Mouse (Mus musculus) midbrain, embryonic 11.5 days (tissue): ENCODE measurements around the gene Gga2. TPM values are rescaled to one million over a fixed set of nuclear protein-coding genes. Genes with fewer than 3 reads are reported as not detected.

Experiments used
- ATAC-seq: fragments of 200-750 bp; cut with Nextera tagmentation; 2 replicates; pipeline ENCODE4 v1.8.0; 2017; ENCODE audit warnings: moderate TSS enrichment, moderate library complexity; ENCODE audit not compliant: low FRiP score
- DNase-seq: peaks from one replicate; pipeline ENCODE4 v3.0.0; 2015; ENCODE audit warnings: low spot score; ENCODE audit errors: missing footprints
- H3K27ac ChIP-seq: fragments of 300-500 bp; sonication (generic); 2 replicates; pipeline ENCODE4 v1.5.1; 2014; ENCODE audit warnings: low read depth, low read length
- H3K27me3 ChIP-seq: fragments of 300-500 bp; sonication (generic); 2 replicates; pipeline ENCODE4 v1.6.1; 2014; ENCODE audit warnings: mild to moderate bottlenecking, low read length, moderate library complexity, mixed read lengths; ENCODE audit not compliant: control insufficient read depth, insufficient read depth
- H3K36me3 ChIP-seq: fragments of 300-500 bp; sonication (generic); 2 replicates; pipeline ENCODE4 v1.6.1; 2014; ENCODE audit warnings: mild to moderate bottlenecking, low read length, moderate library complexity, mixed read lengths; ENCODE audit not compliant: control insufficient read depth, insufficient read depth
- H3K4me1 ChIP-seq: fragments of 300-500 bp; sonication (generic); 2 replicates; pipeline ENCODE4 v1.6.1; 2014; ENCODE audit warnings: low read length; ENCODE audit not compliant: control insufficient read depth, insufficient read depth
- H3K4me2 ChIP-seq: fragments of 300-500 bp; sonication (generic); 2 replicates; pipeline ENCODE4 v1.6.1; 2014; ENCODE audit warnings: mild to moderate bottlenecking, moderate library complexity
- H3K4me3 ChIP-seq: fragments of 300-500 bp; sonication (generic); 2 replicates; pipeline ENCODE4 v1.5.1; 2014; ENCODE audit warnings: low read depth, low read length
- H3K9ac ChIP-seq: fragments of 300-500 bp; sonication (generic); 2 replicates; pipeline ENCODE4 v1.6.1; 2014; ENCODE audit warnings: low read length
- H3K9me3 ChIP-seq: fragments of 300-500 bp; sonication (generic); 2 replicates; pipeline ENCODE4 v1.6.1; 2016; ENCODE audit warnings: low read length; ENCODE audit not compliant: control insufficient read depth
- WGBS: fragments of 180-500 bp; shearing (Covaris S2); extraction: QIAGEN DNeasy Blood & Tissue Kit; methylation state at CpG from one replicate; pipeline ENCODE4 v1.1.7; 2014; 5-methylcytosine and 5-hydroxymethylcytosine counted together
- polyA plus RNA-seq: library from polyadenylated mRNA; unstranded; fragments of >200 nt; fragmentation: Nextera tagmentation; extraction: Ambion mirVana; gene quantifications from 2 replicates; pipeline ENCODE4 v1.2.1, GENCODE M21; 2014

The Gga2 gene
- polyA plus RNA-seq, 1 experiment from 2014 or later = 55.7 TPM

- DNase-seq (no peak), ATAC-seq (no peak)
- no peaks in the 10 kb centered on the region for H3K9me3 ChIP-seq
- no peak overlapping the region for H3K9ac ChIP-seq
- H3K4me2 ChIP-seq = no peak overlapping the region
- WGBS = 89% methylated on average over 11 of the region's 11 CpGs
- H3K27me3 ChIP-seq = no peaks in the 10 kb centered on the region
- 0 out of 2 replicates have a peak, but pooled peaks cover 3% of the 10 kb centered on the region for H3K36me3 ChIP-seq
- no peaks in the 10 kb centered on the region for H3K4me1 ChIP-seq
- H3K4me3 ChIP-seq = no peak overlapping the region
- H3K27ac ChIP-seq = no peak overlapping the region
Measured at GRCm38 (mm10) chr7:121954891-121955669, 65.9 kb downstream of the Gga2 start.

- Histone ChIP-seq H3K9ac (no peak overlapping the region), H3K4me2 (no peak overlapping the region), H3K36me3 (no peaks in the 10 kb centered on the region; the same call in 1 of the 2 replicates), H3K4me1 (no peaks in the 10 kb centered on the region), H3K27me3 (no peaks in the 10 kb centered on the region), H3K4me3 (no peak overlapping the region), H3K27ac (no peak overlapping the region), H3K9me3 (no peaks in the 10 kb centered on the region)
- 83% methylated on average over 4 of the region's 4 CpGs for WGBS
- DNase-seq = no peak
- no peak for ATAC-seq
Measured at GRCm38 (mm10) chr7:121947513-121947912, 73.5 kb downstream of the Gga2 start.

GRCm38 (mm10) chr7:121946196-121946595 lies 74.8 kb downstream of the Gga2 start:
- Histone ChIP-seq H3K4me2 (no peak overlapping the region), H3K4me3 (no peak overlapping the region), H3K27ac (no peak overlapping the region), H3K27me3 (no peaks in the 10 kb centered on the region), H3K36me3 (no peaks in the 10 kb centered on the region; the same call in 1 of the 2 replicates), H3K9ac (no peak overlapping the region), H3K9me3 (no peaks in the 10 kb centered on the region), H3K4me1 (no peaks in the 10 kb centered on the region)
- ATAC-seq = no peak
- WGBS = 88% methylated on average over 5 of the region's 5 CpGs
- DNase-seq = no peak

GRCm38 (mm10) chr7:121942371-121942770 lies 78.7 kb downstream of the Gga2 start:
- no peak overlapping the region for H3K4me3 ChIP-seq
- no peak for DNase-seq
- no peak overlapping the region for H3K27ac ChIP-seq
- 94% methylated on average over 2 of the region's 2 CpGs for WGBS
- ATAC-seq = no peak
- no peaks in the 10 kb centered on the region for H3K9me3 ChIP-seq
- H3K9ac ChIP-seq = no peak overlapping the region
- no peaks in the 10 kb centered on the region for H3K4me1 ChIP-seq
- H3K27me3 ChIP-seq = no peaks in the 10 kb centered on the region
- no peaks in the 10 kb centered on the region for H3K36me3 ChIP-seq
- H3K4me2 ChIP-seq = no peak overlapping the region

GRCm38 (mm10) chr7:121941640-121942039 lies 79.4 kb downstream of the Gga2 start:
- no peaks in the 10 kb centered on the region for H3K4me1 ChIP-seq
- ATAC-seq = no peak
- WGBS = 90% methylated on average over 3 of the region's 3 CpGs
- no peak overlapping the region for H3K9ac ChIP-seq
- no peak overlapping the region for H3K4me3 ChIP-seq
- no peaks in the 10 kb centered on the region for H3K27me3 ChIP-seq
- DNase-seq = no peak
- no peak overlapping the region for H3K4me2 ChIP-seq
- no peak overlapping the region for H3K27ac ChIP-seq
- no peaks in the 10 kb centered on the region for H3K36me3 ChIP-seq
- no peaks in the 10 kb centered on the region for H3K9me3 ChIP-seq

GRCm38 (mm10) chr7:121941016-121941415 lies 80.0 kb downstream of the Gga2 start:
- no peaks in the 10 kb centered on the region for H3K9me3 ChIP-seq
- 92% methylated on average over 3 of the region's 3 CpGs for WGBS
- no peaks in the 10 kb centered on the region for H3K36me3 ChIP-seq
- no peaks in the 10 kb centered on the region for H3K4me1 ChIP-seq
- H3K9ac ChIP-seq = no peak overlapping the region
- ATAC-seq (no peak), DNase-seq (no peak)
- no peak overlapping the region for H3K4me2 ChIP-seq
- no peak overlapping the region for H3K4me3 ChIP-seq
- no peaks in the 10 kb centered on the region for H3K27me3 ChIP-seq
- no peak overlapping the region for H3K27ac ChIP-seq

GRCm38 (mm10) chr7:121939729-121940128 lies 81.3 kb downstream of the Gga2 start:
- H3K27me3 ChIP-seq = no peaks in the 10 kb centered on the region
- H3K4me2 ChIP-seq = no peak overlapping the region
- H3K36me3 ChIP-seq = no peaks in the 10 kb centered on the region
- no peak overlapping the region for H3K9ac ChIP-seq
- peak; percentile 61; the same call in 1 of the 2 replicates for ATAC-seq
- no peak for DNase-seq
- WGBS = 43% methylated on average over 4 of the region's 4 CpGs
- no peak overlapping the region for H3K27ac ChIP-seq
- no peak overlapping the region for H3K4me3 ChIP-seq
- no peaks in the 10 kb centered on the region for H3K9me3 ChIP-seq
- no peaks in the 10 kb centered on the region for H3K4me1 ChIP-seq

GRCm38 (mm10) chr7:121939244-121939643 lies 81.8 kb downstream of the Gga2 start:
- H3K27ac ChIP-seq = no peak overlapping the region
- no peak overlapping the region for H3K9ac ChIP-seq
- no peaks in the 10 kb centered on the region for H3K9me3 ChIP-seq
- no peak overlapping the region for H3K4me3 ChIP-seq
- H3K36me3 ChIP-seq = no peaks in the 10 kb centered on the region
- WGBS = 56% methylated on average over 6 of the region's 6 CpGs
- no peak overlapping the region for H3K4me2 ChIP-seq
- DNase-seq = no peak
- ATAC-seq = no peak
- H3K4me1 ChIP-seq = no peaks in the 10 kb centered on the region
- H3K27me3 ChIP-seq = no peaks in the 10 kb centered on the region

- no peak overlapping the region for H3K9ac ChIP-seq
- DNase-seq (no peak), ATAC-seq (no peak)
- no peak overlapping the region for H3K4me2 ChIP-seq
- no peaks in the 10 kb centered on the region for H3K27me3 ChIP-seq
- no peak overlapping the region for H3K4me3 ChIP-seq
- H3K4me1 ChIP-seq = no peaks in the 10 kb centered on the region
- no peak overlapping the region for H3K27ac ChIP-seq
- 84% methylated on average over 8 of the region's 8 CpGs for WGBS
- no peaks in the 10 kb centered on the region for H3K36me3 ChIP-seq
- no peaks in the 10 kb centered on the region for H3K9me3 ChIP-seq
Measured at GRCm38 (mm10) chr7:121938124-121938891, 82.7 kb downstream of the Gga2 start.
